Mouse (Mus musculus): Measurements from ENCODE around the gene Zmiz1. TPM values are rescaled to one million over a fixed set of nuclear protein-coding genes. Genes with fewer than 3 reads are reported as not detected.

The Zmiz1 gene
- polyA plus RNA-seq (2014; fragmentation: Illumina TruSeq; extraction: RNeasy Lipid Tissue Mini Kit (QIAGEN cat#74804); ENCODE audit: low read depth, low replicate concordance): 35.2 TPM

DNA sequence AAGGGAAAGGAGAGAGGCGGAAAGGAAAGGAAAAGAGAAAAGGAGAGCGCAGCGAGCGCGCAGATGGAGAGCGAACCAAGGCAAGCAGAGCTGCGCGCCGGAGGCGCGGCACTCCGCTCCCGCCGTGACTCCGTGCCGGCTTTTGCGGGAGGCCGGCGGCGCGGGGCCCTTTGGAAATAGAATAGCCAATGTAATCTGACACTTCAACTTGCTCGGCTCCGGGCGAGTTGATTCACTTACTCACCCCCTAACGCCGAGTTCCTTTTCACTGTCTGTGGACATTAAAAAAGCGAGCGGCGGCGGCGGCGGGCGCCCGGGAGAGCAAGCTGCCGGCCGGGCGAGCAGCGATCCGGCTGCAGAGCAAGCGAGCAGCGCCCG is at the start of gene Zmiz1:
Gene Zmiz1 (plus strand): TSS at position 170 of the 378 bp plus-strand sequence.

DNA sequence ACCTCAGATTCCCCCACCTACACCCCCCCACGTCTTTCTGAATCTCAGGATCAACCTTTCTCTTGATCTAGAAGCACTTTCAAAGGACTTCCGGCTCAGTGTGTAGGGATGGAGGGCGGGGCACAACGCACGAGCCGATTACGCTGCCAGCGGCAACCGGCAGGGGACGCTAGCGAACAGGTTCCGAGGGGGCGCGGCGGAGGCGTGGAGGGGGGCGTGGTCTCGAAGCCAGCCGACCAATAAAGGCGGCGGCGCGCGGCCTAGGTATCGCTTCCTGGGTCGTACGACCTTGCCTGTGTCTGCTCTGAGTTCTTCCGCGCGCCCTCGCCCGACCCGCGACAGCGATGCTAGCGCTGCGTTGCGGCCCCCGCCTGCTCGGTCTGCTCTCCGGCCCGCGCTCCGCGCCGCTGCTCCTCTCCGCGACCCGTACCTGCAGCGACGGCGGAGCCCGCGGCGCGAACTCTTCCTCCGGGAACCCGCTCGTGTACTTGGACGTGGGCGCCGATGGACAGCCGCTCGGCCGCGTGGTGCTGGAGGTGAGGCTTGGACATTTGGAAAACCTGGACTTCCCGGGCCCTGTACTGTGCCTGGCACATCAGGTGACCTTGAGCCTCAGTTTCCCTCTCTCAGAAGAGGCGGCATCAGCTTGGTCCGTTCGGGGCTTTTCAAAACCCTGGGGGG is 235.0 kb downstream of the Zmiz1 start, which contains the start of gene Ppif:
Gene Ppif (plus strand): TSS at position 267 of the 681 bp plus-strand sequence.

Other genes starting within 250 kb of the Zmiz1 start
- 6.8 TPM for gene Ppif, start 235.0 kb downstream of the Zmiz1 start, polyA plus RNA-seq (2014; fragmentation: Illumina TruSeq; extraction: RNeasy Lipid Tissue Mini Kit (QIAGEN cat#74804); ENCODE audit: low read depth, low replicate concordance)